In genomic region chr4:140100141-140100540, GRCm38 (mm10) we compare ENCODE assay signal across 9 mouse cellular contexts.
A peak's percentile ranks its signal among the peaks of the same experiment; 100 is the strongest.
DNase-seq lines count a peak whose midpoint lies in the region; ATAC-seq and TF ChIP-seq lines count a peak whose summit lies in the region.
"Had no signal": no experiment of that assay in that cellular context is flagged by ENCODE, and none has a peak within 500 bp of the region (broad histone marks: within the 10 kb centered on the region; RNA-seq: fewer than 3 reads in every experiment).

No protein-coding gene starts in this region.

- TF ChIP-seq CTCF in cortical plate, adult 2 months (IDR thresholded peaks at IDR 0.05; ENCODE audit: extremely low read depth, insufficient read depth, low read length): peak; percentile 54

- WGBS in midbrain, embryonic 14.5 days: 53% methylated on average over 1 of the region's 1 CpGs

- peaks cover 3% of the 10 kb centered on the region; the same call in 1 of the 2 replicates for H3K4me1 ChIP-seq in cortical plate, adult 2 months (ENCODE audit: control insufficient read depth, insufficient read depth, low read length)
- H3K4me1 ChIP-seq in midbrain, embryonic 14.5 days (ENCODE audit: control insufficient read depth, insufficient read depth, low read length): peaks cover 33% of the 10 kb centered on the region
- H3K4me1 ChIP-seq: megakaryocyte, embryonic 14.5 days had no signal

- no peak for ATAC-seq in midbrain, embryonic 14.5 days (ENCODE audit: low FRiP score, low TSS enrichment)
- no peak for ATAC-seq in granulocyte monocyte progenitor cell, adult 5-6 weeks (replicated peaks; ENCODE audit: poor library complexity, severe bottlenecking)

- no peak overlapping the region for H3K9ac ChIP-seq in midbrain, embryonic 14.5 days (replicated peaks; ENCODE audit: low read length)

- TF ChIP-seq POLR2A in cortical plate, adult 2 months (IDR thresholded peaks at IDR 0.05; ENCODE audit: extremely low read depth, insufficient read depth, low read length): no peak

- H3K27ac ChIP-seq in cortical plate, adult 2 months (ENCODE audit: insufficient read depth, low read length): no peak overlapping the region
- peak overlapping the region; percentile 45; the same call in 1 of the 2 replicates for H3K27ac ChIP-seq in midbrain, embryonic 14.5 days (replicated peaks; ENCODE audit: low read depth, low read length)

- DNase-seq in adrenal gland, postnatal 10 days: peak; percentile 42
- DNase-seq in adrenal gland, adult 8-10 months: no peak
- peak; percentile 53 for DNase-seq in layer of hippocampus, adult 11-12 months (ENCODE audit: low spot score)
- DNase-seq in layer of hippocampus, adult 9-10 months (ENCODE audit: low spot score): no peak
- DNase-seq in midbrain, embryonic 14.5 days: peak; percentile 74
- no peak for DNase-seq in urinary bladder, postnatal 4 days (ENCODE audit: low spot score in 2 of 2)

- H3K36me3 ChIP-seq in midbrain, embryonic 14.5 days (ENCODE audit: control insufficient read depth, insufficient read depth, low read length): no peaks in the 10 kb centered on the region

- no peaks in the 10 kb centered on the region for H3K27me3 ChIP-seq in midbrain, embryonic 14.5 days (ENCODE audit: control insufficient read depth, insufficient read depth, low read length)

- no peak overlapping the region for H3K4me3 ChIP-seq in cortical plate, adult 2 months (ENCODE audit: insufficient read depth, low read length)
- no peak overlapping the region for H3K4me3 ChIP-seq in midbrain, embryonic 14.5 days (replicated peaks; ENCODE audit: low read depth, low read length)
- H3K4me3 ChIP-seq: megakaryocyte, embryonic 14.5 days had no signal

- H3K9me3 ChIP-seq in midbrain, embryonic 14.5 days (ENCODE audit: control insufficient read depth, low read length): no peaks in the 10 kb centered on the region
- H3K9me3 ChIP-seq: megakaryocyte, embryonic 14.5 days had no signal

- H3K4me2 ChIP-seq in midbrain, embryonic 14.5 days (ENCODE audit: low read length): no peak overlapping the region

Comparison
In these comparisons a context has a peak if more than half of its experiments do, and no peak if none do; other contexts are left out.
1. DNase-seq: peak in adrenal gland, postnatal 10 days (single experiment), layer of hippocampus, adult 11-12 months (single experiment) and midbrain, embryonic 14.5 days (single experiment); none in adrenal gland, adult 8-10 months (single experiment), layer of hippocampus, adult 9-10 months (single experiment) and urinary bladder, postnatal 4 days (0 of 2).